Mouse (Mus musculus): ENCODE measurements around the gene Cd96. TPM values are rescaled to one million over a fixed set of nuclear protein-coding genes. Genes with fewer than 3 reads are reported as not detected.

Gene Cd96
- polyA plus RNA-seq, 1 experiment from 2014 or later, result 0.19 TPM

- Histone ChIP-seq H3K27me3 (replicated peaks) (no peaks in the 10 kb centered on the region), H3K36me3 (no peaks in the 10 kb centered on the region), H3K27ac (no peak overlapping the region), H3K9me3 (no peaks in the 10 kb centered on the region), H3K4me2 (no peak overlapping the region), H3K9ac (no peak overlapping the region), H3K4me1 (no peaks in the 10 kb centered on the region), H3K4me3 (replicated peaks) (no peak overlapping the region)
- no peak for ATAC-seq (ENCODE audit: insufficient read depth, low FRiP score, low read depth)
- WGBS, result 59% methylated on average over 5 of the region's 5 CpGs
Observed at GRCm38 (mm10) chr16:46022958-46023491, 97.0 kb downstream of the Cd96 start.

GRCm38 (mm10) chr16:46022189-46022928, 97.7 kb downstream of the Cd96 start:
- Histone ChIP-seq H3K36me3 (no peaks in the 10 kb centered on the region), H3K27me3 (replicated peaks) (no peaks in the 10 kb centered on the region), H3K9me3 (no peaks in the 10 kb centered on the region), H3K9ac (no peak overlapping the region), H3K4me1 (no peaks in the 10 kb centered on the region), H3K4me2 (no peak overlapping the region), H3K27ac (no peak overlapping the region), H3K4me3 (replicated peaks) (no peak overlapping the region)
- 42% methylated on average over 5 of the region's 5 CpGs for whole genome bisulfite sequencing
- peak; percentile 58; the same call in 1 of the 2 replicates for ATAC-seq (ENCODE audit: insufficient read depth, low FRiP score, low read depth)

- H3K27ac ChIP-seq, result no peak overlapping the region
- no peak overlapping the region for H3K4me3 ChIP-seq (replicated peaks)
- H3K36me3 ChIP-seq, result no peaks in the 10 kb centered on the region
- H3K27me3 ChIP-seq (replicated peaks), result no peaks in the 10 kb centered on the region
- H3K4me1 ChIP-seq, result no peaks in the 10 kb centered on the region
- ATAC-seq (ENCODE audit: insufficient read depth, low FRiP score, low read depth), result no peak
- H3K4me2 ChIP-seq, result no peak overlapping the region
- H3K9ac ChIP-seq, result no peak overlapping the region
- 78% methylated on average over 2 of the region's 2 CpGs for WGBS
- no peaks in the 10 kb centered on the region for H3K9me3 ChIP-seq
Observed at GRCm38 (mm10) chr16:46021302-46021701, 98.7 kb downstream of the Cd96 start.

GRCm38 (mm10) chr16:46020396-46020795, 99.7 kb downstream of the Cd96 start:
- no peaks in the 10 kb centered on the region for H3K27me3 ChIP-seq (replicated peaks)
- no peaks in the 10 kb centered on the region for H3K4me1 ChIP-seq
- H3K4me2 ChIP-seq, result no peak overlapping the region
- ATAC-seq (ENCODE audit: insufficient read depth, low FRiP score, low read depth), result no peak
- no peak overlapping the region for H3K9ac ChIP-seq
- H3K4me3 ChIP-seq (replicated peaks), result no peak overlapping the region
- no peaks in the 10 kb centered on the region for H3K36me3 ChIP-seq
- no peak overlapping the region for H3K27ac ChIP-seq
- no peaks in the 10 kb centered on the region for H3K9me3 ChIP-seq
- 81% methylated on average over 2 of the region's 2 CpGs for WGBS

DNA sequence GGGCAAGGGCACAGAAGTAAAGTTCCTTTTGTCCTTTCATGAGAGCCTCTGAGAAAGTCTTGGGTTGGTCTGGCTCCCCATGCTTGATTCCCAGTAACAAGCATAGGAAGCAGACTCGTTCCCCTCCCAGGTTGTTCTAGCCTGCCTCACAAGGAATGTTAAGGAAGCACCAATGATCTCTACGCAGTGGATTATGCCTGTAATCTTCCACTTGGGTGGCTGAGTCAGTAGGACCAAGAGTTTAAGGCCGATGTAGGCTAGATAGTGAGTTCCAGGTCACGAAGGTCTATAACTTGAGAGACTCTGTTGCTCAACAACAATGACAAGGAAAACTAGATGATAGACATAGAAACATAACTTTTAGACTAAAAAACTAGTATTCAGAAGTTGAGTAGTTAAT, 100.3 kb downstream of the Cd96 start:
- H3K4me3 ChIP-seq (replicated peaks), result no peak overlapping the region
- H3K36me3 ChIP-seq, result no peaks in the 10 kb centered on the region
- no peaks in the 10 kb centered on the region for H3K27me3 ChIP-seq (replicated peaks)
- H3K4me2 ChIP-seq, result no peak overlapping the region
- no peaks in the 10 kb centered on the region for H3K9me3 ChIP-seq
- no peak overlapping the region for H3K9ac ChIP-seq
- H3K27ac ChIP-seq, result no peak overlapping the region
- ATAC-seq (ENCODE audit: insufficient read depth, low FRiP score, low read depth), result no peak
- H3K4me1 ChIP-seq, result no peaks in the 10 kb centered on the region
- 77% methylated on average over 4 of the region's 4 CpGs for WGBS

- Histone ChIP-seq H3K4me2 (no peak overlapping the region), H3K27me3 (replicated peaks) (no peaks in the 10 kb centered on the region)
- ATAC-seq (ENCODE audit: insufficient read depth, low FRiP score, low read depth), result no peak
Observed at GRCm38 (mm10) chr16:46019359-46019758, 100.7 kb downstream of the Cd96 start.

GRCm38 (mm10) chr16:46011696-46012095, 108.4 kb downstream of the Cd96 start:
- no peak overlapping the region for H3K4me3 ChIP-seq (replicated peaks)
- no peaks in the 10 kb centered on the region for H3K4me1 ChIP-seq
- no peaks in the 10 kb centered on the region for H3K9me3 ChIP-seq
- no peak overlapping the region for H3K9ac ChIP-seq
- no peaks in the 10 kb centered on the region for H3K27me3 ChIP-seq (replicated peaks)
- no peak overlapping the region for H3K27ac ChIP-seq
- no peak for ATAC-seq (ENCODE audit: insufficient read depth, low FRiP score, low read depth)
- 73% methylated on average over 1 of the region's 1 CpGs for WGBS
- H3K4me2 ChIP-seq, result no peak overlapping the region
- no peaks in the 10 kb centered on the region for H3K36me3 ChIP-seq

More at GRCm38 (mm10) chr16:46019359-46019758, 100.7 kb downstream of the Cd96 start:
- no peak overlapping the region for H3K9ac ChIP-seq
- no peak overlapping the region for H3K4me3 ChIP-seq (replicated peaks)
- no peak overlapping the region for H3K27ac ChIP-seq
- H3K4me1 ChIP-seq, result no peaks in the 10 kb centered on the region
- 57% methylated on average over 1 of the region's 1 CpGs for WGBS
- H3K9me3 ChIP-seq, result no peaks in the 10 kb centered on the region
- no peaks in the 10 kb centered on the region for H3K36me3 ChIP-seq

GRCm38 (mm10) chr16:46010906-46011220, 109.2 kb downstream of the Cd96 start:
- no peaks in the 10 kb centered on the region for H3K36me3 ChIP-seq
- H3K9me3 ChIP-seq, result no peaks in the 10 kb centered on the region
- ATAC-seq (ENCODE audit: insufficient read depth, low FRiP score, low read depth), result no peak
- H3K4me1 ChIP-seq, result no peaks in the 10 kb centered on the region
- peak overlapping the region; percentile 14; the same call in 1 of the 2 replicates for H3K9ac ChIP-seq
- peak overlapping the region; percentile 67 for H3K4me3 ChIP-seq (replicated peaks)
- H3K27ac ChIP-seq, result peak overlapping the region; percentile 78
- H3K4me2 ChIP-seq, result peak overlapping the region; percentile 90
- WGBS, result 6% methylated on average over 5 of the region's 5 CpGs
- H3K27me3 ChIP-seq (replicated peaks), result no peaks in the 10 kb centered on the region

- Histone ChIP-seq H3K36me3 (no peaks in the 10 kb centered on the region), H3K4me1 (no peaks in the 10 kb centered on the region), H3K9ac (peak within 1 kb of the TSS; percentile 47), H3K9me3 (no peaks in the 10 kb centered on the region), H3K4me3 (replicated peaks) (peak within 1 kb of the TSS; percentile 67), H3K4me2 (peak within 1 kb of the TSS; percentile 90), H3K27ac (peak within 1 kb of the TSS; percentile 78), H3K27me3 (replicated peaks) (no peaks in the 10 kb centered on the region)
- ATAC-seq (ENCODE audit: insufficient read depth, low FRiP score, low read depth), result peak; percentile 98
- under 1% methylated on average over 38 of the region's 39 CpGs for WGBS
Observed at GRCm38 (mm10) chr16:46010153-46010905, 109.7 kb downstream of the Cd96 start, which contains the start of gene Plcxd2. Plcxd2 (minus strand) TSS chr16:46010218.

DNA sequence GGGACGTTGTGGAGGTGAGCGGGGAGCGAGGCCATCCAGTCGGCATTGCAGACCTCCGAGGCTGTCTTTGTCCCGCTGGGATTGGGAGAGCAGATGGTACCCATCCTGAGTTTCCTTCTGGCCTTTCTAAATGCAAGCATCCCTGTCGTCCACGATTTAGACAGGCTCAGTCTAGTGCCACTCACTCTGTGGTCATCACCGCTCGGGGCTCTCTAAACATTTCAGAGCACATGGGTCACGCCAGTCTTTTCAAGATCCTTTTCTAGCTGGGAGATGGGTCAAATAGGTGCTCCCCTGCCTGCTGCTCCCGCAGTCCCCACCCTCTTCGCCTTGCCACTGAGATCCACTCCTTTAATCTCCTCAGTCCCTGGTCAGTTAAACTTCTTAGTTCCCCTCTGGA, 110.3 kb downstream of the Cd96 start:
- under 1% methylated on average over 13 of the region's 13 CpGs for WGBS
- Histone ChIP-seq H3K36me3 (no peaks in the 10 kb centered on the region), H3K27ac (no peak overlapping the region), H3K4me1 (no peaks in the 10 kb centered on the region), H3K4me3 (replicated peaks) (peak overlapping the region; percentile 67), H3K27me3 (replicated peaks) (no peaks in the 10 kb centered on the region), H3K9ac (peak overlapping the region; percentile 47), H3K9me3 (no peaks in the 10 kb centered on the region), H3K4me2 (peak overlapping the region; percentile 90)
- ATAC-seq (ENCODE audit: insufficient read depth, low FRiP score, low read depth), result 0 out of 2 replicates have a peak, but pooled peaks have one; percentile 2

- H3K27ac ChIP-seq, result no peak overlapping the region
- ATAC-seq (ENCODE audit: insufficient read depth, low FRiP score, low read depth), result no peak
- no peak overlapping the region for H3K9ac ChIP-seq
- H3K4me2 ChIP-seq, result peak overlapping the region; percentile 90; the same call in 1 of the 2 replicates
- H3K36me3 ChIP-seq, result no peaks in the 10 kb centered on the region
- H3K27me3 ChIP-seq (replicated peaks), result no peaks in the 10 kb centered on the region
- WGBS, result 50% methylated on average over 3 of the region's 3 CpGs
- no peak overlapping the region for H3K4me3 ChIP-seq (replicated peaks)
- no peaks in the 10 kb centered on the region for H3K4me1 ChIP-seq
- no peaks in the 10 kb centered on the region for H3K9me3 ChIP-seq
Observed at GRCm38 (mm10) chr16:46008766-46009165, 111.3 kb downstream of the Cd96 start.

DNA sequence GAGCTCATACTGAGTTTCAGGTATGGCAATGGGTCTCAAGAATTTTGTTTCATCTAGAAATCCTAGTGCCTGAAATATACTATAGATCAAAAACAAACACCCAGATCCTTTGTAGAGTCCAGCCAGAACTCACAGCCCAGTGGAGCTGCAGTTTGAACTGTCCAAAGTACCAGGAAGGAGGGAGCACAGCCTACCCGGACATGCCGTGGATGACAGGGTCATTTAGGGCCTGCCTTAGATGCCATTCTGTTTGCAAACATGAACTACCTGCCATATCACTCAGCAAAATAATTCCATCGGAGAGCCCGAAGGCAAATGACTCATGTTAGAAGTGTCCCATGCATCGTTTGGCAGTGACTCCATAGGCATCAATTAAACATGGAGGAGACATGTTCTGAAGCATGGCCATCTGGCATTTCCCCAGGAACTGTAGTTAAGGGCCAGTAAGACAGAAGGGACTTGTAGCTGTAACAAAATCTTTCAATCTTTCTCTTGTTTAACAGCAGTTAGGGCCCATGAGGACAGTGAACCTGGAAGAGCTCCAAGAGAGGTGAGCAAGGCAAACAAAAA, 111.9 kb downstream of the Cd96 start:
- Histone ChIP-seq H3K27me3 (replicated peaks) (no peaks in the 10 kb centered on the region), H3K36me3 (no peaks in the 10 kb centered on the region), H3K9ac (no peak overlapping the region), H3K4me1 (no peaks in the 10 kb centered on the region), H3K4me2 (no peak overlapping the region), H3K9me3 (no peaks in the 10 kb centered on the region), H3K27ac (no peak overlapping the region), H3K4me3 (replicated peaks) (no peak overlapping the region)
- no peak for ATAC-seq (ENCODE audit: insufficient read depth, low FRiP score, low read depth)
- 72% methylated on average over 5 of the region's 5 CpGs for WGBS
